Mouse (Mus musculus): Measurements from ENCODE around the gene Zfp82. TPM values are rescaled to one million over a fixed set of nuclear protein-coding genes. Genes with fewer than 3 reads are reported as not detected.

Gene Zfp82
- polyA plus RNA-seq, 1 experiment from 2014 or later = 9.9 TPM

GRCm38 (mm10) chr7:30060341-30060740, 12.4 kb downstream of the Zfp82 start:
- no peaks in the 10 kb centered on the region for H3K4me1 ChIP-seq (ENCODE audit: control insufficient read depth, insufficient read depth, low read length)
- ATAC-seq (ENCODE audit: insufficient read depth, low FRiP score, low TSS enrichment) (no peak), DNase-seq (ENCODE audit: low spot score) (no peak)
- no peak overlapping the region for H3K9ac ChIP-seq (ENCODE audit: low read length)
- no peak overlapping the region for H3K4me3 ChIP-seq (ENCODE audit: low read depth, low read length)
- H3K36me3 ChIP-seq (ENCODE audit: control insufficient read depth, insufficient read depth, low read length) = peaks cover 11% of the 10 kb centered on the region
- no peak overlapping the region for H3K27ac ChIP-seq (ENCODE audit: low read depth, low read length)
- H3K9me3 ChIP-seq (ENCODE audit: control insufficient read depth, low read length) = no peaks in the 10 kb centered on the region
- no peaks in the 10 kb centered on the region for H3K27me3 ChIP-seq (ENCODE audit: control insufficient read depth, insufficient read depth, low read length)
- no peak overlapping the region for H3K4me2 ChIP-seq (ENCODE audit: low read depth)
- 88% methylated on average over 6 of the region's 6 CpGs for WGBS

- Histone ChIP-seq H3K9me3 (ENCODE audit: control insufficient read depth, low read length) (no peaks in the 10 kb centered on the region), H3K27me3 (ENCODE audit: control insufficient read depth, insufficient read depth, low read length) (no peaks in the 10 kb centered on the region), H3K4me1 (ENCODE audit: control insufficient read depth, insufficient read depth, low read length) (no peaks in the 10 kb centered on the region), H3K36me3 (ENCODE audit: control insufficient read depth, insufficient read depth, low read length) (peaks cover 4% of the 10 kb centered on the region), H3K9ac (ENCODE audit: low read length) (no peak overlapping the region), H3K4me2 (ENCODE audit: low read depth) (no peak overlapping the region), H3K4me3 (ENCODE audit: low read depth, low read length) (no peak overlapping the region), H3K27ac (ENCODE audit: low read depth, low read length) (no peak overlapping the region)
- 8% methylated on average over 3 of the region's 3 CpGs for WGBS
- no peak for ATAC-seq (ENCODE audit: insufficient read depth, low FRiP score, low TSS enrichment)
- no peak for DNase-seq (ENCODE audit: low spot score)
Observed at GRCm38 (mm10) chr7:30053591-30053990, 19.1 kb downstream of the Zfp82 start.

DNA sequence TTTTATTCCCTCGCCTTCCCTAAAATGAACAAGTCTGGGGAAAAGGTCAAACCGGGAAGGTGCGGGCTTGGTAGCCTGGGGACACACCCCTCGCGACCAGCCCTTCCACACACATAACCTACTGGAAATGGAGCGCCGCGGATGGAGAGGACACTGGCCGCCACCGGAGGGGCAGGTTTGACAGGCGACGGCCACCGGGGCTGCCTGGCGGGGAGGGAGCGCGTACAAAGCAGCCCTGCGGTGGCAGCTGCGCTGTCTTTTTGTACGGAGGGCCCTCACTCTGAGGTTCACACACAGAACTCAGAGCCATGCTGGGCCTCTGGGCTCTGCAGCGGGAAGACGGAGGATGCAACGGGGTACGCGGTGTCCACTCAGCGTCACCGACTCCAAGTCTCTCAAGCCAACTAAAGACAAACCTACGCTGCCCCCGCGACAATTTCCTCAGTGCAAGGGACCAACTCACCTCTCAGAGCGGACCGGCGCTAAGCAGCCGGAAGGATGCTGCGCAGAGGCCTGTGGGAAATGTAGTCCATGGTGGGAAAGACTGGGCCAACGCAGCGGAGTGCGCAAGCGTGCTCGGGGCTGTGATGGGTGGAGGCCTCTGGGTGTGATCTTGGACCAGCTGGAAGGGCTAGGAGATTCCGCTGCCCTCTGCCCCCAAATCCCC, 21.7 kb downstream of the Zfp82 start, which contains the start of gene Zfp14:
Gene Zfp14 (minus strand): TSS at position 499 of the 667 bp plus-strand sequence.
- Histone ChIP-seq H3K9me3 (ENCODE audit: control insufficient read depth, low read length) (no peaks in the 10 kb centered on the region), H3K9ac (ENCODE audit: low read length) (peak within 1 kb of the TSS; percentile 70), H3K27ac (ENCODE audit: low read depth, low read length) (peak within 1 kb of the TSS; percentile 81), H3K4me3 (ENCODE audit: low read depth, low read length) (peak within 1 kb of the TSS; percentile 66), H3K4me2 (ENCODE audit: low read depth) (peak within 1 kb of the TSS; percentile 81), H3K36me3 (ENCODE audit: control insufficient read depth, insufficient read depth, low read length) (no peaks in the 10 kb centered on the region), H3K27me3 (ENCODE audit: control insufficient read depth, insufficient read depth, low read length) (no peaks in the 10 kb centered on the region), H3K4me1 (ENCODE audit: control insufficient read depth, insufficient read depth, low read length) (no peaks in the 10 kb centered on the region)
- DNase-seq (ENCODE audit: low spot score) (peak; percentile 91), ATAC-seq (ENCODE audit: insufficient read depth, low FRiP score, low TSS enrichment) (peak; percentile 99)
- WGBS = under 1% methylated on average over 40 of the region's 40 CpGs

GRCm38 (mm10) chr7:30048126-30048525, 24.6 kb downstream of the Zfp82 start:
- ATAC-seq (ENCODE audit: insufficient read depth, low FRiP score, low TSS enrichment) = no peak
- DNase-seq (ENCODE audit: low spot score) = no peak
- H3K36me3 ChIP-seq (ENCODE audit: control insufficient read depth, insufficient read depth, low read length) = no peaks in the 10 kb centered on the region
- H3K4me1 ChIP-seq (ENCODE audit: control insufficient read depth, insufficient read depth, low read length) = no peaks in the 10 kb centered on the region
- H3K4me3 ChIP-seq (ENCODE audit: low read depth, low read length) = no peak overlapping the region
- 95% methylated on average over 4 of the region's 4 CpGs for WGBS
- H3K27ac ChIP-seq (ENCODE audit: low read depth, low read length) = no peak overlapping the region
- H3K4me2 ChIP-seq (ENCODE audit: low read depth) = no peak overlapping the region
- no peaks in the 10 kb centered on the region for H3K9me3 ChIP-seq (ENCODE audit: control insufficient read depth, low read length)
- no peaks in the 10 kb centered on the region for H3K27me3 ChIP-seq (ENCODE audit: control insufficient read depth, insufficient read depth, low read length)
- no peak overlapping the region for H3K9ac ChIP-seq (ENCODE audit: low read length)

GRCm38 (mm10) chr7:30044354-30044753, 28.3 kb downstream of the Zfp82 start:
- no peak for ATAC-seq (ENCODE audit: insufficient read depth, low FRiP score, low TSS enrichment)
- no peak overlapping the region for H3K4me3 ChIP-seq (ENCODE audit: low read depth, low read length)
- no peak for DNase-seq (ENCODE audit: low spot score)
- H3K27me3 ChIP-seq (ENCODE audit: control insufficient read depth, insufficient read depth, low read length) = no peaks in the 10 kb centered on the region
- WGBS = 58% methylated on average over 9 of the region's 9 CpGs
- H3K27ac ChIP-seq (ENCODE audit: low read depth, low read length) = no peak overlapping the region
- H3K9me3 ChIP-seq (ENCODE audit: control insufficient read depth, low read length) = no peaks in the 10 kb centered on the region
- no peaks in the 10 kb centered on the region for H3K36me3 ChIP-seq (ENCODE audit: control insufficient read depth, insufficient read depth, low read length)
- no peak overlapping the region for H3K4me2 ChIP-seq (ENCODE audit: low read depth)
- H3K9ac ChIP-seq (ENCODE audit: low read length) = no peak overlapping the region
- no peaks in the 10 kb centered on the region for H3K4me1 ChIP-seq (ENCODE audit: control insufficient read depth, insufficient read depth, low read length)

DNA sequence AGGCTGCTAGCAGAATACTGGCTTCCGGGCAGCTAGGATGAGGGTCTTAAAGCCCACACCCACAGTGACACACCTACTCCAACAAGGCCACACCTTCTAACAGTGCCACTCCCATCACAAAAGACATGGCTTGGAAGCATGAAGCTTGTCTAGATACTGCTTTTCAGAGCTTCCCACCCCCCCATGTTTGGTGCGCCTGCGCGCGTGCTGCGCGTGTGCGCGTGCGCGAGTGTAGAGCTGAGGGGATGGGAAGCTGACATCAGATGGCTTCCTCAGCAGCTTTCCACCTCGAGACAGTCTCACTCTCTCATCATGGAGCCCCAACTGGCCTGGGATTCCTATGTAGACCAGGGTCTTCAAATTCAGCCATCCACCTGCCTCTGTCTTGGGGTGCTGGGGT, 38.4 kb downstream of the Zfp82 start:
- WGBS = 93% methylated on average over 12 of the region's 12 CpGs
- Histone ChIP-seq H3K27ac (ENCODE audit: low read depth, low read length) (no peak overlapping the region), H3K36me3 (ENCODE audit: control insufficient read depth, insufficient read depth, low read length) (peaks cover 6% of the 10 kb centered on the region; the same call in 1 of the 2 replicates), H3K27me3 (ENCODE audit: control insufficient read depth, insufficient read depth, low read length) (no peaks in the 10 kb centered on the region), H3K9ac (ENCODE audit: low read length) (no peak overlapping the region), H3K9me3 (ENCODE audit: control insufficient read depth, low read length) (no peaks in the 10 kb centered on the region), H3K4me2 (ENCODE audit: low read depth) (no peak overlapping the region), H3K4me1 (ENCODE audit: control insufficient read depth, insufficient read depth, low read length) (no peaks in the 10 kb centered on the region), H3K4me3 (ENCODE audit: low read depth, low read length) (no peak overlapping the region)
- ATAC-seq (ENCODE audit: insufficient read depth, low FRiP score, low TSS enrichment) (no peak), DNase-seq (ENCODE audit: low spot score) (no peak)

GRCm38 (mm10) chr7:30031379-30031778, 41.3 kb downstream of the Zfp82 start:
- WGBS = 81% methylated on average over 3 of the region's 3 CpGs
- no peak overlapping the region for H3K4me2 ChIP-seq (ENCODE audit: low read depth)
- H3K4me1 ChIP-seq (ENCODE audit: control insufficient read depth, insufficient read depth, low read length) = no peaks in the 10 kb centered on the region
- H3K9ac ChIP-seq (ENCODE audit: low read length) = no peak overlapping the region
- DNase-seq (ENCODE audit: low spot score) (no peak), ATAC-seq (ENCODE audit: insufficient read depth, low FRiP score, low TSS enrichment) (no peak)
- H3K27ac ChIP-seq (ENCODE audit: low read depth, low read length) = no peak overlapping the region
- no peaks in the 10 kb centered on the region for H3K9me3 ChIP-seq (ENCODE audit: control insufficient read depth, low read length)
- no peaks in the 10 kb centered on the region for H3K27me3 ChIP-seq (ENCODE audit: control insufficient read depth, insufficient read depth, low read length)
- peaks cover 1% of the 10 kb centered on the region for H3K36me3 ChIP-seq (ENCODE audit: control insufficient read depth, insufficient read depth, low read length)
- H3K4me3 ChIP-seq (ENCODE audit: low read depth, low read length) = no peak overlapping the region

- Histone ChIP-seq H3K4me2 (ENCODE audit: low read depth) (no peak overlapping the region), H3K9ac (ENCODE audit: low read length) (no peak overlapping the region), H3K4me1 (ENCODE audit: control insufficient read depth, insufficient read depth, low read length) (no peaks in the 10 kb centered on the region), H3K9me3 (ENCODE audit: control insufficient read depth, low read length) (no peaks in the 10 kb centered on the region), H3K4me3 (ENCODE audit: low read depth, low read length) (no peak overlapping the region), H3K27ac (ENCODE audit: low read depth, low read length) (no peak overlapping the region), H3K27me3 (ENCODE audit: control insufficient read depth, insufficient read depth, low read length) (no peaks in the 10 kb centered on the region), H3K36me3 (ENCODE audit: control insufficient read depth, insufficient read depth, low read length) (peaks cover 3% of the 10 kb centered on the region)
- no peak for ATAC-seq (ENCODE audit: insufficient read depth, low FRiP score, low TSS enrichment)
- DNase-seq (ENCODE audit: low spot score) = no peak
- WGBS = 48% methylated on average over 6 of the region's 6 CpGs
Observed at GRCm38 (mm10) chr7:30030677-30031076, 42.0 kb downstream of the Zfp82 start.

DNA sequence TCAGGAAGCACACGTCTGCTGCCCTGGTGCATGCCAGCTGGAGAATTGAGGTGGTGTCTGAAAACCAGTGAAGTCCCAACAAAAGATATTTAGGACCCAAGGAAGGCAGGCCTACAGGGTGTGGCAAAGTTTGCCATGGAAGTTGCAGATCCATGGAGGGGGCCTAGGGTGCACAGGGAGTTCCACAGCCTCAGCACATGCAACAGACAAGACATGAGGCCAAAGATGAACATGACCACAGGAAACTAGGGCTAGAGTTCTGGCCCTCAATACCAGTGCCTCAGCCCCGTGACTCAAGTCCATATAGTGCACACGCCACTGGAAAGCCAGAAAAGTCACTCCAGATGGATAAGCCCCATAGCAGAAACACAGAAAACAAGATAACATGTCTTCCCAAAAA, 44.1 kb downstream of the Zfp82 start:
- 85% methylated on average over 3 of the region's 3 CpGs for WGBS

More for the DNA sequence above, 44.1 kb downstream of the Zfp82 start:
- ATAC-seq (ENCODE audit: insufficient read depth, low FRiP score, low TSS enrichment) = no peak
- Histone ChIP-seq H3K9ac (ENCODE audit: low read length) (no peak overlapping the region), H3K4me1 (ENCODE audit: control insufficient read depth, insufficient read depth, low read length) (no peaks in the 10 kb centered on the region), H3K4me2 (ENCODE audit: low read depth) (no peak overlapping the region), H3K9me3 (ENCODE audit: control insufficient read depth, low read length) (no peaks in the 10 kb centered on the region), H3K4me3 (ENCODE audit: low read depth, low read length) (no peak overlapping the region), H3K27me3 (ENCODE audit: control insufficient read depth, insufficient read depth, low read length) (no peaks in the 10 kb centered on the region), H3K27ac (ENCODE audit: low read depth, low read length) (no peak overlapping the region), H3K36me3 (ENCODE audit: control insufficient read depth, insufficient read depth, low read length) (peaks cover 12% of the 10 kb centered on the region)
- DNase-seq (ENCODE audit: low spot score) = no peak

All from neural tube, embryonic 11.5 days (tissue).